Mouse (Mus musculus) hindbrain, embryonic 13.5 days (tissue): ENCODE measurements around the gene Phospho1. TPM values are rescaled to one million over a fixed set of nuclear protein-coding genes. Genes with fewer than 3 reads are reported as not detected.
A peak's percentile ranks its signal among the peaks of the same experiment; 100 is the strongest.

ENCODE experiments used
- ATAC-seq: fragments of 200-750 bp; cut with Nextera tagmentation; 2 replicates; pipeline ENCODE4 v1.8.0; 2017; ENCODE audit warnings: moderate TSS enrichment; ENCODE audit not compliant: low FRiP score
- H3K27ac ChIP-seq: fragments of 300-500 bp; sonication (generic); 2 replicates; pipeline ENCODE4 v1.5.1; 2015; ENCODE audit warnings: inconsistent platforms, mild to moderate bottlenecking, moderate library complexity
- H3K27me3 ChIP-seq: fragments of 300-500 bp; sonication (generic); 2 replicates; pipeline ENCODE4 v1.6.1; 2015; ENCODE audit warnings: mild to moderate bottlenecking, inconsistent platforms
- H3K36me3 ChIP-seq: fragments of 300-500 bp; sonication (generic); 2 replicates; pipeline ENCODE4 v1.6.1; 2015; ENCODE audit warnings: mild to moderate bottlenecking, inconsistent platforms
- H3K4me1 ChIP-seq: fragments of 300-500 bp; sonication (generic); replicated peaks from 2 replicates; pipeline ENCODE4 v1.6.1; 2015; ENCODE audit warnings: inconsistent platforms
- H3K4me2 ChIP-seq: fragments of 300-500 bp; sonication (generic); 2 replicates; pipeline ENCODE4 v1.6.1; 2015; ENCODE audit warnings: inconsistent platforms, mild to moderate bottlenecking, moderate library complexity
- H3K4me3 ChIP-seq: fragments of 300-500 bp; sonication (generic); 2 replicates; pipeline ENCODE4 v1.5.1; 2015; ENCODE audit warnings: mild to moderate bottlenecking, inconsistent platforms
- H3K9ac ChIP-seq: fragments of 300-500 bp; sonication (generic); 2 replicates; pipeline ENCODE4 v1.6.1; 2015; ENCODE audit warnings: mild to moderate bottlenecking, inconsistent platforms
- H3K9me3 ChIP-seq: fragments of 300-500 bp; sonication (generic); 2 replicates; pipeline ENCODE4 v1.6.1; 2016; ENCODE audit warnings: inconsistent platforms
- WGBS: fragments of 180-500 bp; shearing (Covaris S2); methylation state at CpG from one replicate; pipeline ENCODE4 v1.1.7; 2015; 5-methylcytosine and 5-hydroxymethylcytosine counted together
- polyA plus RNA-seq: library from polyadenylated mRNA; unstranded; fragments of >200 nt; fragmentation: Nextera tagmentation; extraction: Ambion mirVana; gene quantifications from 2 replicates; pipeline ENCODE4 v1.2.1, GENCODE M21; 2015

Gene Phospho1
- polyA plus RNA-seq, result 0.39 TPM in 1 of 2 replicates, not detected in the other

GRCm38 (mm10) chr11:95824071-95824876, at the start of gene Phospho1:
Gene Phospho1 (plus strand): TSS chr11:95824499.
- H3K4me3 ChIP-seq, result peak within 1 kb of the TSS; percentile 69
- no peaks in the 10 kb centered on the region for H3K36me3 ChIP-seq
- peaks cover 11% of the 10 kb centered on the region for H3K4me1 ChIP-seq
- no peaks in the 10 kb centered on the region for H3K9me3 ChIP-seq
- H3K9ac ChIP-seq, result peak within 1 kb of the TSS; percentile 80
- 0% methylated on average over 52 of the region's 78 CpGs for WGBS
- ATAC-seq, result peak; percentile 97
- no peak within 1 kb of the TSS; the same call in 1 of the 2 replicates for H3K27ac ChIP-seq
- peaks cover 69% of the 10 kb centered on the region for H3K27me3 ChIP-seq
- peak within 1 kb of the TSS; percentile 98 for H3K4me2 ChIP-seq

GRCm38 (mm10) chr11:95777323-95778297, 46.7 kb upstream of the Phospho1 start:
- H3K9ac ChIP-seq, result no peak overlapping the region
- no peak for ATAC-seq
- 91% methylated on average over 17 of the region's 17 CpGs for WGBS

GRCm38 (mm10) chr11:95778831-95779251, 45.5 kb upstream of the Phospho1 start:
- Histone ChIP-seq H3K4me2 (no peak overlapping the region), H3K27ac (no peak overlapping the region), H3K4me1 (no peaks in the 10 kb centered on the region), H3K9ac (no peak overlapping the region), H3K4me3 (no peak overlapping the region), H3K27me3 (no peaks in the 10 kb centered on the region), H3K36me3 (peaks cover 9% of the 10 kb centered on the region), H3K9me3 (no peaks in the 10 kb centered on the region)
- ATAC-seq, result no peak
- 70% methylated on average over 4 of the region's 4 CpGs for WGBS

More at GRCm38 (mm10) chr11:95777323-95778297, 46.7 kb upstream of the Phospho1 start:
- Histone ChIP-seq H3K27ac (no peak overlapping the region), H3K4me3 (no peak overlapping the region), H3K4me1 (no peaks in the 10 kb centered on the region), H3K4me2 (no peak overlapping the region), H3K36me3 (peaks cover 11% of the 10 kb centered on the region), H3K9me3 (no peaks in the 10 kb centered on the region), H3K27me3 (no peaks in the 10 kb centered on the region)

GRCm38 (mm10) chr11:95779366-95779765, 44.9 kb upstream of the Phospho1 start:
- 88% methylated on average over 4 of the region's 4 CpGs for WGBS
- no peak overlapping the region for H3K9ac ChIP-seq

GRCm38 (mm10) chr11:95780480-95780879, 43.8 kb upstream of the Phospho1 start:
- Histone ChIP-seq H3K27ac (no peak overlapping the region), H3K4me3 (no peak overlapping the region), H3K27me3 (no peaks in the 10 kb centered on the region), H3K36me3 (peaks cover 5% of the 10 kb centered on the region), H3K9me3 (no peaks in the 10 kb centered on the region), H3K4me1 (no peaks in the 10 kb centered on the region), H3K9ac (no peak overlapping the region), H3K4me2 (no peak overlapping the region)
- ATAC-seq, result no peak
- WGBS, result 95% methylated on average over 8 of the region's 8 CpGs

More at GRCm38 (mm10) chr11:95779366-95779765, 44.9 kb upstream of the Phospho1 start:
- Histone ChIP-seq H3K27me3 (no peaks in the 10 kb centered on the region), H3K36me3 (peaks cover 8% of the 10 kb centered on the region), H3K4me1 (no peaks in the 10 kb centered on the region), H3K4me3 (no peak overlapping the region), H3K27ac (no peak overlapping the region), H3K9me3 (no peaks in the 10 kb centered on the region), H3K4me2 (no peak overlapping the region)
- no peak for ATAC-seq

GRCm38 (mm10) chr11:95781557-95781956, 42.7 kb upstream of the Phospho1 start:
- Histone ChIP-seq H3K9ac (no peak overlapping the region), H3K27ac (no peak overlapping the region), H3K4me3 (no peak overlapping the region), H3K4me2 (no peak overlapping the region), H3K4me1 (no peaks in the 10 kb centered on the region), H3K36me3 (no peaks in the 10 kb centered on the region; the same call in 1 of the 2 replicates), H3K27me3 (no peaks in the 10 kb centered on the region), H3K9me3 (no peaks in the 10 kb centered on the region)
- no peak for ATAC-seq
- WGBS, result 81% methylated on average over 11 of the region's 11 CpGs

- Histone ChIP-seq H3K4me1 (no peaks in the 10 kb centered on the region), H3K9ac (no peak overlapping the region), H3K27me3 (no peaks in the 10 kb centered on the region), H3K27ac (no peak overlapping the region), H3K4me3 (no peak overlapping the region), H3K9me3 (no peaks in the 10 kb centered on the region), H3K36me3 (no peaks in the 10 kb centered on the region; the same call in 1 of the 2 replicates), H3K4me2 (no peak overlapping the region)
- no peak for ATAC-seq
- WGBS, result 84% methylated on average over 4 of the region's 4 CpGs
Observed at GRCm38 (mm10) chr11:95783457-95783856, 40.8 kb upstream of the Phospho1 start.

GRCm38 (mm10) chr11:95783958-95784357, 40.3 kb upstream of the Phospho1 start:
- Histone ChIP-seq H3K4me2 (no peak overlapping the region), H3K9ac (no peak overlapping the region), H3K36me3 (no peaks in the 10 kb centered on the region; the same call in 1 of the 2 replicates), H3K27ac (no peak overlapping the region), H3K9me3 (no peaks in the 10 kb centered on the region), H3K4me3 (no peak overlapping the region), H3K27me3 (no peaks in the 10 kb centered on the region), H3K4me1 (no peaks in the 10 kb centered on the region)
- no peak for ATAC-seq
- 84% methylated on average over 9 of the region's 9 CpGs for WGBS

GRCm38 (mm10) chr11:95785675-95786074, 38.6 kb upstream of the Phospho1 start:
- no peak overlapping the region for H3K4me2 ChIP-seq
- no peaks in the 10 kb centered on the region; the same call in 1 of the 2 replicates for H3K36me3 ChIP-seq
- H3K27me3 ChIP-seq, result no peaks in the 10 kb centered on the region
- no peaks in the 10 kb centered on the region for H3K9me3 ChIP-seq
- no peak overlapping the region for H3K9ac ChIP-seq
- no peak overlapping the region for H3K27ac ChIP-seq
- H3K4me3 ChIP-seq, result no peak overlapping the region
- no peak for ATAC-seq
- 90% methylated on average over 4 of the region's 4 CpGs for WGBS
- H3K4me1 ChIP-seq, result no peaks in the 10 kb centered on the region

GRCm38 (mm10) chr11:95786511-95786910, 37.8 kb upstream of the Phospho1 start:
- no peaks in the 10 kb centered on the region for H3K4me1 ChIP-seq

GRCm38 (mm10) chr11:95789451-95789891, 34.8 kb upstream of the Phospho1 start:
- Histone ChIP-seq H3K9ac (no peak overlapping the region), H3K9me3 (no peaks in the 10 kb centered on the region), H3K4me1 (no peaks in the 10 kb centered on the region), H3K27ac (no peak overlapping the region), H3K4me2 (no peak overlapping the region), H3K36me3 (no peaks in the 10 kb centered on the region), H3K4me3 (no peak overlapping the region), H3K27me3 (no peaks in the 10 kb centered on the region)
- ATAC-seq, result no peak
- WGBS, result 91% methylated on average over 8 of the region's 8 CpGs

More at GRCm38 (mm10) chr11:95786511-95786910, 37.8 kb upstream of the Phospho1 start:
- Histone ChIP-seq H3K27me3 (no peaks in the 10 kb centered on the region), H3K36me3 (no peaks in the 10 kb centered on the region; the same call in 1 of the 2 replicates), H3K27ac (no peak overlapping the region), H3K9me3 (no peaks in the 10 kb centered on the region), H3K4me2 (no peak overlapping the region), H3K4me3 (no peak overlapping the region), H3K9ac (no peak overlapping the region)
- 90% methylated on average over 6 of the region's 6 CpGs for WGBS
- ATAC-seq, result no peak

- Histone ChIP-seq H3K9ac (no peak overlapping the region), H3K4me2 (no peak overlapping the region), H3K27me3 (peaks cover 13% of the 10 kb centered on the region), H3K27ac (no peak overlapping the region), H3K9me3 (no peaks in the 10 kb centered on the region), H3K4me3 (no peak overlapping the region), H3K36me3 (no peaks in the 10 kb centered on the region), H3K4me1 (peaks cover 5% of the 10 kb centered on the region)
- 86% methylated on average over 13 of the region's 13 CpGs for WGBS
- no peak for ATAC-seq
Observed at GRCm38 (mm10) chr11:95791787-95792186, 32.5 kb upstream of the Phospho1 start.
